Mouse (Mus musculus) liver, postnatal 0 days (tissue): Measurements from ENCODE around the gene 2310034G01Rik.
A peak's percentile ranks its signal among the peaks of the same experiment; 100 is the strongest.

ENCODE experiments used
- CTCF ChIP-seq: sonication (generic); IDR thresholded peaks from 2 replicates; pipeline ENCODE4 v1.5.1; 2016; ENCODE audit warnings: antibody characterized with exemption, low read depth
- EP300 ChIP-seq: IDR thresholded peaks from 2 replicates; pipeline ENCODE4 v1.6.1; 2016; ENCODE audit warnings: antibody characterized with exemption, low read depth, mild to moderate bottlenecking

GRCm38 (mm10) chr19:46314872-46315742, 35.0 kb downstream of the 2310034G01Rik start:
- TF ChIP-seq EP300 (peak; percentile 83), CTCF (no peak)
